Mouse (Mus musculus) ES-E14 (cell line): ENCODE results near the gene Ano10.

Experiments used
- CHD2 ChIP-seq: IDR thresholded peaks from 2 replicates; pipeline ENCODE4 v1.6.1; 2014; ENCODE audit warnings: mild to moderate bottlenecking, low read depth, low read length, inconsistent platforms
- HCFC1 ChIP-seq: IDR thresholded peaks from 2 replicates; pipeline ENCODE4 v1.6.1; 2012; ENCODE audit warnings: low read length, inconsistent platforms, borderline replicate concordance; ENCODE audit not compliant: insufficient read depth
- MAFK ChIP-seq: IDR thresholded peaks from 2 replicates; pipeline ENCODE4 v1.6.1; 2014; ENCODE audit warnings: mild to moderate bottlenecking, low read depth, low read length, inconsistent platforms; ENCODE audit not compliant: insufficient read depth
- ZNF384 ChIP-seq: IDR thresholded peaks from 2 replicates; pipeline ENCODE4 v1.6.1; 2012; ENCODE audit warnings: low read depth, low read length, inconsistent platforms

DNA sequence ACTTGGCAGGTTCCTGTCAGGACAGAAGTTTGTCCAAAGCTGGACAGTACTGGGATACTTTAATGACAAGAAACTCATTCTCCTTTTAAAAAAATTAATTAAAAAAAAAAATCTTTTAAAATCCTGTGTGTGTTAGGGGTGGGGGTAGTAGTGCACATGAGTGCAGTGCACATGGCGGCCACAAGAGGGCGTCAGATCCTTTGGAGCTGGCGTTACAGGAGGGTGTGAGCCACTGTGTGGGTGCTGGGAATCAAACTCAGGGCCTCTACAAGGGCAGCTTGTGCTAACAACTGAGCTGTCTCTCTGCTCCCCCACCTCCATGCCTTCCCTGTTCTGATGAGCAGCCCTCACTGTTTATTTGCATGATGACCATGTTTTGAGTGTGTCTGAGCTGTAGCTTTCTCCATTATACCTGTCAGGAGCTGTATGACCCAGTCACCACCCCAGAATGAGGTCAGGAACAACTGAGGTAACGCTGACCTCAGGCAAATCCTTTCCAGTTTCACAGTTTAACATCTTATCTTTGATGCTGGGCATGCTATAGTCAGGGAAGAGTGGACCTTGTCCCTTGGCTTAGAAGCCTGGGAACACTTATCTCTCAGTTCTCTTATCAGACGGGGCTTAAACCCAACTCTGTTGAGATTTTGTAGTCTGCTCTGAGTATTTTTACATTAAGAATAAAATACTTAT lies 137.7 kb downstream of the Ano10 start:
- TF ChIP-seq ZNF384 (no peak), MAFK (no peak), CHD2 (no peak), HCFC1 (no peak)
